Comparison of ENCODE assay signal across 20 mouse cellular contexts in the genomic region with DNA sequence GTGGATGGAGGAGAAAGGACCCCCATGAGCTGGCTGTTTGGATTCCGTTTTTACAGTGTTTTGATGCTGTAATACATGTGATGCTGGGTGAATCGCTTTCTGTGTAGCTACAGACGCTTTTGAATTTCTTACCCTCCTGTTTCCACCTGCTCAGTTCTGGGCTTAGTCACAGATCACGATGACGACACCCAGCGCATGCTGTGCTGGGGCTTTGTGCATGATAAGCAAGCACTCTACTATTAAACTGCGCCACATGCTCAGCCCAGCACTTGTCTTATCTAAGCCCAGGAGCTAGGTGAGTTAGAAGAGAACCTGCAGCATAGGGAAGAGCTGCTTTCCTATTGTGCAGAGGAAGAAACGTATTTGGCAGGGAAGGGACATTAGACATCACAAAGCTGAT. TPM values are rescaled to one million over a fixed set of nuclear protein-coding genes. Genes with fewer than 3 reads are reported as not detected.
DNase-seq lines count a peak whose midpoint lies in the region; TF ChIP-seq lines count a peak whose summit lies in the region.
"Had no signal": no experiment of that assay in that cellular context is flagged by ENCODE, and none has a peak within 500 bp of the region (broad histone marks: within the 10 kb centered on the region; RNA-seq: fewer than 3 reads in every experiment).

No protein-coding gene starts in this region.

- no peak overlapping the region for H3K4me3 ChIP-seq in olfactory bulb, adult 2 months (ENCODE audit: insufficient read depth, low read depth, low read length)
- H3K4me3 ChIP-seq: heart, adult 2 months had no signal

- 39% methylated on average over 8 of the region's 8 CpGs for WGBS in olfactory bulb, adult 2 months

- no peak for TF ChIP-seq CTCF in olfactory bulb, adult 2 months (IDR thresholded peaks at IDR 0.05; ENCODE audit: insufficient read depth, low read depth, low read length)

- DNase-seq in layer of hippocampus, adult 18-20 months (ENCODE audit: low spot score in 2 of 2), result peak; percentile 69 to 82
- DNase-seq in layer of hippocampus, adult 9-10 months (ENCODE audit: low spot score), result no peak
- peak; percentile 40 for DNase-seq in cerebellum, adult 11 months
- peak; percentile 59 for DNase-seq in cerebellum, adult 9-11 months
- DNase-seq in gastrocnemius, postnatal 25 days, result no peak
- DNase-seq in lung, postnatal 14 days, result no peak
- no peak for DNase-seq in kidney, postnatal 14 days
- DNase-seq: adrenal gland, postnatal 10 days; heart, adult 2 months; heart, postnatal 4 days; kidney, postnatal 4 days had no signal

- no peak for TF ChIP-seq POLR2A in olfactory bulb, adult 2 months (IDR thresholded peaks at IDR 0.05; ENCODE audit: insufficient read depth, low read depth, low read length)

- peaks cover 2% of the 10 kb centered on the region; the same call in 1 of the 2 replicates for H3K4me1 ChIP-seq in olfactory bulb, adult 2 months (ENCODE audit: control insufficient read depth, insufficient read depth, low read length)

- peak overlapping the region; percentile 62; the same call in 1 of the 2 replicates for H3K27ac ChIP-seq in olfactory bulb, adult 2 months (ENCODE audit: insufficient read depth, low read depth, low read length)
- H3K27ac ChIP-seq: heart, adult 2 months had no signal

RNA-seq across cellular contexts. Expression of gene Ifitm7, which starts 58.0 kb away (rescaled TPM):
- 1 to 10 TPM; 2.0 to 2.3 TPM for total RNA-seq in layer of hippocampus, adult 18-20 months (2021)
- polyA plus RNA-seq in olfactory bulb, adult 2 months (2012; ENCODE audit: insufficient read depth, insufficient read length, low replicate concordance, missing spikeins), result not detected in 2 replicates
- not detected for total RNA-seq in gastrocnemius, postnatal 25 days (2021)
- total RNA-seq: CH12.LX; heart, adult 2 months; heart, postnatal 4 days; liver, adult 2 months; megakaryocyte-erythroid progenitor cell, adult 5-6 weeks had no signal
- polyA plus RNA-seq: embryonic facial prominence, embryonic 14.5 days; heart, adult 2 months; intestine, postnatal 0 days; liver, adult 2 months; lung, embryonic 16.5 days had no signal

RNA-seq across cellular contexts. Expression of gene 2900011O08Rik, which starts 58.3 kb away (rescaled TPM):
- 100 to 1,000 TPM; 265 to 279 TPM for total RNA-seq in layer of hippocampus, adult 18-20 months (2021)
- 782 TPM in 1 of 2 replicates, not detected in the other for polyA plus RNA-seq in olfactory bulb, adult 2 months (2012; ENCODE audit: insufficient read depth, insufficient read length, low replicate concordance, missing spikeins)
- total RNA-seq in gastrocnemius, postnatal 25 days (2021), result not detected
- total RNA-seq: CH12.LX; common myeloid progenitor, adult 5-6 weeks; heart, adult 2 months; liver, adult 2 months; megakaryocyte-erythroid progenitor cell, adult 5-6 weeks had no signal
- polyA plus RNA-seq: liver, adult 2 months; spleen, adult 2 months had no signal

Comparison
In these comparisons a context has a peak if more than half of its experiments do, and no peak if none do; other contexts are left out.
1. DNase-seq: peak in layer of hippocampus, adult 18-20 months (2 of 2), cerebellum, adult 11 months (single experiment) and cerebellum, adult 9-11 months (single experiment); none in layer of hippocampus, adult 9-10 months (single experiment), gastrocnemius, postnatal 25 days (single experiment), lung, postnatal 14 days (single experiment) and kidney, postnatal 14 days (single experiment).
2. RNA of gene 2900011O08Rik, which starts 58.3 kb away (total RNA-seq): 265 to 279 TPM in layer of hippocampus, adult 18-20 months; not detected in gastrocnemius, postnatal 25 days; every median in the first group is over 100 times any median in the second.